ENCODE assay signal across 10 mouse cellular contexts in genomic region chr5:24446630-24447029, GRCm38 (mm10). TPM values are rescaled to one million over a fixed set of nuclear protein-coding genes. Genes with fewer than 3 reads are reported as not detected.
A peak's percentile ranks its signal among the peaks of the same experiment; 100 is the strongest.
DNase-seq lines count a peak whose midpoint lies in the region; ATAC-seq lines count a peak whose summit lies in the region.
"Had no signal": no experiment of that assay in that cellular context is flagged by ENCODE, and none has a peak within 500 bp of the region (broad histone marks: within the 10 kb centered on the region; RNA-seq: fewer than 3 reads in every experiment).

No protein-coding gene starts in this region.

- no peak for ATAC-seq in forebrain, embryonic 11.5 days (replicated peaks; ENCODE audit: low FRiP score)
- no peak for ATAC-seq in forebrain, embryonic 14.5 days
- no peak for ATAC-seq in megakaryocyte, adult 5-6 weeks (ENCODE audit: poor library complexity, severe bottlenecking)
- no peak for ATAC-seq in limb, embryonic 12.5 days (ENCODE audit: insufficient number of reproducible peaks, insufficient read depth, low FRiP score, low TSS enrichment, low read depth)
- no peak for ATAC-seq in neural tube, embryonic 13.5 days (ENCODE audit: low read depth)
- no peak for ATAC-seq in erythroid progenitor cell, adult 5-6 weeks (replicated peaks; ENCODE audit: low FRiP score, poor library complexity, severe bottlenecking)

- no peak overlapping the region for H3K27ac ChIP-seq in forebrain, embryonic 11.5 days (ENCODE audit: low read depth, low read length)
- H3K27ac ChIP-seq in forebrain, embryonic 14.5 days (ENCODE audit: low read depth, low read length) = no peak overlapping the region
- no peak overlapping the region for H3K27ac ChIP-seq in limb, embryonic 12.5 days
- H3K27ac ChIP-seq in neural tube, embryonic 13.5 days (replicated peaks) = no peak overlapping the region

- no peaks in the 10 kb centered on the region for H3K27me3 ChIP-seq in forebrain, embryonic 11.5 days (ENCODE audit: control insufficient read depth, insufficient read depth, low read length)
- no peaks in the 10 kb centered on the region for H3K27me3 ChIP-seq in forebrain, embryonic 14.5 days (replicated peaks; ENCODE audit: control insufficient read depth, insufficient read depth, low read length)
- H3K27me3 ChIP-seq in megakaryocyte, embryonic 14.5 days (replicated peaks) = no peaks in the 10 kb centered on the region
- no peaks in the 10 kb centered on the region for H3K27me3 ChIP-seq in limb, embryonic 12.5 days
- H3K27me3 ChIP-seq in neural tube, embryonic 13.5 days = no peaks in the 10 kb centered on the region

- no peak overlapping the region for H3K4me3 ChIP-seq in forebrain, embryonic 11.5 days (ENCODE audit: low read depth, low read length)
- H3K4me3 ChIP-seq in forebrain, embryonic 14.5 days (ENCODE audit: low read depth, low read length) = no peak overlapping the region
- peak overlapping the region; percentile 96 for H3K4me3 ChIP-seq in megakaryocyte, embryonic 14.5 days (replicated peaks)
- H3K4me3 ChIP-seq in limb, embryonic 12.5 days (replicated peaks) = peak overlapping the region; percentile 63; the same call in 1 of the 2 replicates
- peak overlapping the region; percentile 70 for H3K4me3 ChIP-seq in neural tube, embryonic 13.5 days

- peaks cover 24% of the 10 kb centered on the region; the same call in 1 of the 2 replicates for H3K4me1 ChIP-seq in forebrain, embryonic 11.5 days (replicated peaks; ENCODE audit: control insufficient read depth, insufficient read depth, low read length)
- H3K4me1 ChIP-seq in forebrain, embryonic 14.5 days (ENCODE audit: control insufficient read depth, insufficient read depth, low read length) = peaks cover 22% of the 10 kb centered on the region
- peaks cover 61% of the 10 kb centered on the region for H3K4me1 ChIP-seq in megakaryocyte, embryonic 14.5 days
- peaks cover 27% of the 10 kb centered on the region for H3K4me1 ChIP-seq in limb, embryonic 12.5 days (replicated peaks)
- H3K4me1 ChIP-seq in neural tube, embryonic 13.5 days (replicated peaks) = peaks cover 47% of the 10 kb centered on the region

- H3K36me3 ChIP-seq in forebrain, embryonic 11.5 days (ENCODE audit: control insufficient read depth, insufficient read depth, low read length) = no peaks in the 10 kb centered on the region; the same call in 1 of the 2 replicates
- H3K36me3 ChIP-seq in forebrain, embryonic 14.5 days (ENCODE audit: control insufficient read depth, insufficient read depth, low read length) = peaks cover 19% of the 10 kb centered on the region
- H3K36me3 ChIP-seq in megakaryocyte, embryonic 14.5 days (replicated peaks; ENCODE audit: low read length) = peaks cover 29% of the 10 kb centered on the region
- peaks cover 30% of the 10 kb centered on the region for H3K36me3 ChIP-seq in limb, embryonic 12.5 days
- H3K36me3 ChIP-seq in neural tube, embryonic 13.5 days = peaks cover 22% of the 10 kb centered on the region

- no peak for DNase-seq in forebrain, embryonic 11.5 days (ENCODE audit: low spot score)
- no peak for DNase-seq in forebrain, embryonic 14.5 days (ENCODE audit: low spot score)
- DNase-seq in embryo, embryonic 9.5 days (ENCODE audit: extremely low spot score) = no peak
- DNase-seq: right cerebral cortex, postnatal 25 days; thymus, adult 2 months had no signal

- 93% methylated on average over 7 of the region's 7 CpGs for WGBS in forebrain, embryonic 11.5 days
- WGBS in forebrain, embryonic 14.5 days = 94% methylated on average over 7 of the region's 7 CpGs
- 87% methylated on average over 7 of the region's 7 CpGs for WGBS in limb, embryonic 12.5 days
- WGBS in neural tube, embryonic 13.5 days = 89% methylated on average over 7 of the region's 7 CpGs

- H3K9me3 ChIP-seq in forebrain, embryonic 11.5 days (ENCODE audit: control insufficient read depth, low read length) = no peaks in the 10 kb centered on the region
- H3K9me3 ChIP-seq in forebrain, embryonic 14.5 days (replicated peaks; ENCODE audit: control insufficient read depth, low read length) = no peaks in the 10 kb centered on the region
- H3K9me3 ChIP-seq in megakaryocyte, embryonic 14.5 days = no peaks in the 10 kb centered on the region
- no peaks in the 10 kb centered on the region for H3K9me3 ChIP-seq in limb, embryonic 12.5 days
- no peaks in the 10 kb centered on the region for H3K9me3 ChIP-seq in neural tube, embryonic 13.5 days

- 0 out of 2 replicates have a peak overlapping the region, but pooled peaks have one; percentile 83 for H3K4me2 ChIP-seq in forebrain, embryonic 11.5 days (ENCODE audit: low read depth, low read length, severe bottlenecking)
- H3K4me2 ChIP-seq in forebrain, embryonic 14.5 days (ENCODE audit: low read length) = no peak overlapping the region
- H3K4me2 ChIP-seq in limb, embryonic 12.5 days = peak overlapping the region; percentile 72
- H3K4me2 ChIP-seq in neural tube, embryonic 13.5 days = peak overlapping the region; percentile 87

- no peak overlapping the region for H3K9ac ChIP-seq in forebrain, embryonic 11.5 days (ENCODE audit: low read length)
- no peak overlapping the region for H3K9ac ChIP-seq in forebrain, embryonic 14.5 days (ENCODE audit: low read length)
- no peak overlapping the region for H3K9ac ChIP-seq in limb, embryonic 12.5 days (replicated peaks)
- no peak overlapping the region for H3K9ac ChIP-seq in neural tube, embryonic 13.5 days

RNA-seq across cellular contexts. Expression of gene Tmub1, which starts 1.0 kb away (rescaled TPM):
- polyA plus RNA-seq in forebrain, embryonic 11.5 days (2014; fragmentation: Nextera tagmentation; extraction: Ambion mirVana) = 30.2 and 31.8 TPM in 2 replicates
- 45.5 and 47.5 TPM in 2 replicates for polyA plus RNA-seq in forebrain, embryonic 14.5 days (2014; fragmentation: Nextera tagmentation; extraction: Ambion mirVana)
- 31.6 and 37.8 TPM in 2 replicates for polyA plus RNA-seq in megakaryocyte, embryonic 14.5 days (2012; ENCODE audit: insufficient read depth, low replicate concordance)
- 11.3 and 13.4 TPM in 2 replicates for total RNA-seq in megakaryocyte, adult 5-6 weeks (2015)
- 11.7 and 20.9 TPM in 2 replicates for total RNA-seq in megakaryocyte, adult 5-6 weeks (2017)
- 21.0 and 21.8 TPM in 2 replicates for polyA plus RNA-seq in limb, embryonic 12.5 days (2016; fragmentation: Nextera tagmentation; extraction: Ambion mirVana)
- polyA plus RNA-seq in neural tube, embryonic 13.5 days (2015; fragmentation: Nextera tagmentation; extraction: Ambion mirVana) = 51.2 TPM in 2 replicates
- total RNA-seq in erythroid progenitor cell, adult 5-6 weeks (2015; ENCODE audit: low replicate concordance) = 5.4 TPM in 1 of 2 replicates, not detected in the other
- total RNA-seq in erythroid progenitor cell, adult 5-6 weeks (2017; ENCODE audit: low replicate concordance) = 0.64 and 12.8 TPM in 2 replicates

RNA-seq across cellular contexts. Expression of gene Fastk, which starts 1.5 kb away (rescaled TPM):
- 104 and 116 TPM in 2 replicates for polyA plus RNA-seq in forebrain, embryonic 11.5 days (2014; fragmentation: Nextera tagmentation; extraction: Ambion mirVana)
- polyA plus RNA-seq in forebrain, embryonic 14.5 days (2014; fragmentation: Nextera tagmentation; extraction: Ambion mirVana) = 89.3 and 94.3 TPM in 2 replicates
- polyA plus RNA-seq in megakaryocyte, embryonic 14.5 days (2012; ENCODE audit: insufficient read depth, low replicate concordance) = 216 and 275 TPM in 2 replicates
- 33.4 and 42.2 TPM in 2 replicates for total RNA-seq in megakaryocyte, adult 5-6 weeks (2015)
- total RNA-seq in megakaryocyte, adult 5-6 weeks (2017) = 21.7 and 22.3 TPM in 2 replicates
- 105 TPM in 2 replicates for polyA plus RNA-seq in limb, embryonic 12.5 days (2016; fragmentation: Nextera tagmentation; extraction: Ambion mirVana)
- 89.4 and 102 TPM in 2 replicates for polyA plus RNA-seq in neural tube, embryonic 13.5 days (2015; fragmentation: Nextera tagmentation; extraction: Ambion mirVana)
- total RNA-seq in erythroid progenitor cell, adult 5-6 weeks (2015; ENCODE audit: low replicate concordance) = 37.1 and 78.4 TPM in 2 replicates
- total RNA-seq in erythroid progenitor cell, adult 5-6 weeks (2017; ENCODE audit: low replicate concordance) = 15.8 and 32.3 TPM in 2 replicates

RNA-seq across cellular contexts. Expression of gene Agap3, which starts 5.3 kb away (rescaled TPM):
- polyA plus RNA-seq in forebrain, embryonic 11.5 days (2014; fragmentation: Nextera tagmentation; extraction: Ambion mirVana) = 52.7 and 67.0 TPM in 2 replicates
- 47.5 and 49.5 TPM in 2 replicates for polyA plus RNA-seq in forebrain, embryonic 14.5 days (2014; fragmentation: Nextera tagmentation; extraction: Ambion mirVana)
- 117 and 284 TPM in 2 replicates for polyA plus RNA-seq in megakaryocyte, embryonic 14.5 days (2012; ENCODE audit: insufficient read depth, low replicate concordance)
- total RNA-seq in megakaryocyte, adult 5-6 weeks (2015) = 12.1 and 14.2 TPM in 2 replicates
- 19.7 and 23.9 TPM in 2 replicates for total RNA-seq in megakaryocyte, adult 5-6 weeks (2017)
- polyA plus RNA-seq in limb, embryonic 12.5 days (2016; fragmentation: Nextera tagmentation; extraction: Ambion mirVana) = 42.0 and 67.8 TPM in 2 replicates
- 64.6 and 80.9 TPM in 2 replicates for polyA plus RNA-seq in neural tube, embryonic 13.5 days (2015; fragmentation: Nextera tagmentation; extraction: Ambion mirVana)
- total RNA-seq in erythroid progenitor cell, adult 5-6 weeks (2015; ENCODE audit: low replicate concordance) = 9.6 and 10.5 TPM in 2 replicates
- total RNA-seq in erythroid progenitor cell, adult 5-6 weeks (2017; ENCODE audit: low replicate concordance) = 14.1 and 23.0 TPM in 2 replicates

RNA-seq across cellular contexts. Expression of gene Slc4a2, which starts 23.0 kb away (rescaled TPM):
- polyA plus RNA-seq in forebrain, embryonic 11.5 days (2014; fragmentation: Nextera tagmentation; extraction: Ambion mirVana) = 28.4 and 28.7 TPM in 2 replicates
- polyA plus RNA-seq in forebrain, embryonic 14.5 days (2014; fragmentation: Nextera tagmentation; extraction: Ambion mirVana) = 11.5 and 14.6 TPM in 2 replicates
- 14.7 and 31.0 TPM in 2 replicates for polyA plus RNA-seq in megakaryocyte, embryonic 14.5 days (2012; ENCODE audit: insufficient read depth, low replicate concordance)
- total RNA-seq in megakaryocyte, adult 5-6 weeks (2015) = 17.2 and 19.9 TPM in 2 replicates
- total RNA-seq in megakaryocyte, adult 5-6 weeks (2017) = 34.2 and 40.0 TPM in 2 replicates
- polyA plus RNA-seq in limb, embryonic 12.5 days (2016; fragmentation: Nextera tagmentation; extraction: Ambion mirVana) = 47.1 and 50.2 TPM in 2 replicates
- 18.5 and 24.6 TPM in 2 replicates for polyA plus RNA-seq in neural tube, embryonic 13.5 days (2015; fragmentation: Nextera tagmentation; extraction: Ambion mirVana)
- 16.6 and 44.4 TPM in 2 replicates for total RNA-seq in erythroid progenitor cell, adult 5-6 weeks (2015; ENCODE audit: low replicate concordance)
- 14.1 and 50.6 TPM in 2 replicates for total RNA-seq in erythroid progenitor cell, adult 5-6 weeks (2017; ENCODE audit: low replicate concordance)

RNA-seq across cellular contexts. Expression of gene Cdk5, which starts 23.3 kb away (rescaled TPM):
- polyA plus RNA-seq in forebrain, embryonic 11.5 days (2014; fragmentation: Nextera tagmentation; extraction: Ambion mirVana) = 47.5 and 53.9 TPM in 2 replicates
- polyA plus RNA-seq in forebrain, embryonic 14.5 days (2014; fragmentation: Nextera tagmentation; extraction: Ambion mirVana) = 106 and 113 TPM in 2 replicates
- polyA plus RNA-seq in megakaryocyte, embryonic 14.5 days (2012; ENCODE audit: insufficient read depth, low replicate concordance) = 6.0 and 14.5 TPM in 2 replicates
- 18.2 and 27.5 TPM in 2 replicates for total RNA-seq in megakaryocyte, adult 5-6 weeks (2015)
- total RNA-seq in megakaryocyte, adult 5-6 weeks (2017) = 16.9 and 18.2 TPM in 2 replicates
- 53.8 and 54.5 TPM in 2 replicates for polyA plus RNA-seq in limb, embryonic 12.5 days (2016; fragmentation: Nextera tagmentation; extraction: Ambion mirVana)
- polyA plus RNA-seq in neural tube, embryonic 13.5 days (2015; fragmentation: Nextera tagmentation; extraction: Ambion mirVana) = 93.2 and 102 TPM in 2 replicates
- total RNA-seq in erythroid progenitor cell, adult 5-6 weeks (2015; ENCODE audit: low replicate concordance) = 6.3 and 10.8 TPM in 2 replicates
- total RNA-seq in erythroid progenitor cell, adult 5-6 weeks (2017; ENCODE audit: low replicate concordance) = 1.7 and 3.7 TPM in 2 replicates

Comparison
In these comparisons a context has a peak if more than half of its experiments do, and no peak if none do; other contexts are left out.
1. H3K4me3 ChIP-seq: peak in megakaryocyte, embryonic 14.5 days (single experiment), limb, embryonic 12.5 days (single experiment) and neural tube, embryonic 13.5 days (single experiment); none in forebrain, embryonic 11.5 days (single experiment) and forebrain, embryonic 14.5 days (single experiment).